Mouse (Mus musculus) CH12.LX (cell line): ENCODE data around the gene Alyref. TPM values are rescaled to one million over a fixed set of nuclear protein-coding genes. Genes with fewer than 3 reads are reported as not detected.
A peak's percentile ranks its signal among the peaks of the same experiment; 100 is the strongest.

Experiments used
- DNase-seq: peaks from one replicate; pipeline ENCODE4 v3.0.0-alpha.2; 2013; ENCODE audit errors: extremely low read depth
- H3K27ac ChIP-seq: 2 replicates; pipeline ENCODE4 v1.5.1; 2012; ENCODE audit warnings: low read depth, mild to moderate bottlenecking, control low read depth, moderate library complexity; ENCODE audit not compliant: insufficient read depth
- H3K27me3 ChIP-seq: replicated peaks from 2 replicates; pipeline ENCODE3; 2012; ENCODE audit warnings: inconsistent platforms
- H3K36me3 ChIP-seq, 2 experiments: replicated peaks in 1 of 2; 2 replicates each; pipeline versions ENCODE3 to v1.6.1; 2012; ENCODE audit warnings: inconsistent platforms in 1 of 2, low read length in 1 of 2, mild to moderate bottlenecking in 1 of 2, mixed read lengths in 1 of 2, moderate library complexity in 1 of 2; ENCODE audit not compliant: control insufficient read depth in 1 of 2, insufficient read depth in 1 of 2
- H3K4me1 ChIP-seq, 2 experiments: 2 replicates each; pipeline ENCODE4 v1.6.1; 2012; ENCODE audit warnings: inconsistent platforms in 1 of 2, moderate library complexity in 1 of 2; ENCODE audit not compliant: insufficient read depth in 2 of 2, control insufficient read depth in 1 of 2
- H3K4me2 ChIP-seq: 2 replicates; pipeline ENCODE4 v1.6.1; 2012; ENCODE audit warnings: low read depth, mild to moderate bottlenecking, control low read depth; ENCODE audit not compliant: poor library complexity, insufficient read depth, severe bottlenecking
- H3K4me3 ChIP-seq, 3 experiments: fragments of 150-350 bp in 1 of 3; sonication (generic) in 1 of 3; replicated peaks in 1 of 3; 2 replicates each; pipeline versions ENCODE3 to v1.5.1; 2011 to 2012; ENCODE audit warnings: low read depth in 2 of 3, low read length in 2 of 3, mild to moderate bottlenecking in 2 of 3, moderate library complexity in 2 of 3, control low read depth in 1 of 3, improper control_type of control experiment in 1 of 3, inconsistent platforms in 1 of 3, mixed read lengths in 1 of 3; ENCODE audit not compliant: poor library complexity in 1 of 3
- H3K79me2 ChIP-seq: replicated peaks from 2 replicates; pipeline ENCODE4 v1.6.1; 2012; ENCODE audit warnings: mild to moderate bottlenecking, moderate library complexity; ENCODE audit not compliant: control insufficient read depth, poor library complexity, insufficient read depth, severe bottlenecking; ENCODE audit errors: extremely low read depth
- H3K9ac ChIP-seq: 2 replicates; pipeline ENCODE4 v1.6.1; 2012; ENCODE audit warnings: low read depth, mild to moderate bottlenecking, control low read depth, moderate library complexity; ENCODE audit not compliant: insufficient read depth
- H3K9me3 ChIP-seq: replicated peaks from 2 replicates; pipeline ENCODE3; 2012; ENCODE audit warnings: low read length, inconsistent platforms, mixed read lengths
- BHLHE40 ChIP-seq: IDR thresholded peaks from 2 replicates; pipeline ENCODE4 v1.6.1; 2011; ENCODE audit warnings: mild to moderate bottlenecking, low read depth, low read length, improper control_type of control experiment
- ELF1 ChIP-seq: IDR thresholded peaks from 2 replicates; pipeline ENCODE4 v1.6.1; 2014; ENCODE audit warnings: low read depth, mild to moderate bottlenecking, inconsistent platforms, low read length, improper control_type of control experiment
- HCFC1 ChIP-seq: IDR thresholded peaks from 2 replicates; pipeline ENCODE4 v1.6.1; 2012; ENCODE audit warnings: low read depth, mild to moderate bottlenecking, inconsistent platforms, low read length, improper control_type of control experiment
- IRF4 ChIP-seq: IDR thresholded peaks from 2 replicates; pipeline ENCODE4 v1.6.1; 2014; ENCODE audit warnings: low read depth, mild to moderate bottlenecking, inconsistent platforms, low read length, improper control_type of control experiment
- KAT2A ChIP-seq: IDR thresholded peaks from 2 replicates; pipeline ENCODE4 v1.6.1; 2012; ENCODE audit warnings: low read length, improper control_type of control experiment, inconsistent platforms; ENCODE audit not compliant: insufficient replicate concordance
- MAFK ChIP-seq: IDR thresholded peaks from 2 replicates; pipeline ENCODE4 v1.6.1; 2011; ENCODE audit warnings: low read length, improper control_type of control experiment; ENCODE audit not compliant: insufficient replicate concordance
- MYC ChIP-seq: IDR thresholded peaks from 2 replicates; pipeline ENCODE4 v1.6.1; 2011; ENCODE audit warnings: low read depth, mild to moderate bottlenecking, improper control_type of control experiment, low read length
- NELFE ChIP-seq: IDR thresholded peaks from 2 replicates; pipeline ENCODE4 v1.6.1; 2011; ENCODE audit warnings: low read depth, low read length, improper control_type of control experiment
- POLR2A ChIP-seq: IDR thresholded peaks from 2 replicates; pipeline ENCODE4 v1.6.1; 2011; ENCODE audit warnings: low read depth, mild to moderate bottlenecking, improper control_type of control experiment, low read length
- RAD21 ChIP-seq: IDR thresholded peaks from 2 replicates; pipeline ENCODE4 v1.6.1; 2011; ENCODE audit warnings: low read depth, mild to moderate bottlenecking, low read length, improper control_type of control experiment, moderate library complexity
- TCF12 ChIP-seq: IDR thresholded peaks from 2 replicates; pipeline ENCODE4 v1.6.1; 2014; ENCODE audit warnings: low read depth, mild to moderate bottlenecking, inconsistent platforms, low read length, improper control_type of control experiment
- UBTF ChIP-seq: IDR thresholded peaks from 2 replicates; pipeline ENCODE4 v1.6.1; 2012; ENCODE audit warnings: low read depth, mild to moderate bottlenecking, inconsistent platforms, low read length, improper control_type of control experiment, moderate library complexity
- USF1 ChIP-seq: IDR thresholded peaks from 2 replicates; pipeline ENCODE4 v1.6.1; 2014; ENCODE audit warnings: low read depth, mild to moderate bottlenecking, inconsistent platforms, low read length, improper control_type of control experiment
- ZC3H11A ChIP-seq: IDR thresholded peaks from 2 replicates; pipeline ENCODE4 v1.6.1; 2012; ENCODE audit warnings: low read depth, mild to moderate bottlenecking, inconsistent platforms, low read length, improper control_type of control experiment
- dilution Hi-C: fragments of 300-500 bp; cut with MboI; formaldehyde crosslinking; loops from 2 replicates; pipeline ENCODE4 v1.14.3; 2020; ENCODE audit warnings: low sequenced_read_pairs; ENCODE audit not compliant: extremely low pct_unique_long_range_greater_than_20kb, extremely low pct_ligation_motif_present
- in situ Hi-C: fragments of 300-500 bp; cut with MboI; formaldehyde crosslinking; loops from 3 replicates; pipeline ENCODE4 v1.14.3; 2019; ENCODE audit warnings: low sequenced_read_pairs, low pct_ligation_motif_present, low pct_unique_long_range_greater_than_20kb, mixed read lengths
- polyA plus RNA-seq: library from polyadenylated mRNA; unstranded; fragments of >175 nt; gene quantifications from 2 replicates; pipeline ENCODE4 v1.2.1, GENCODE M21; 2012; ENCODE audit warnings: low read depth; ENCODE audit not compliant: insufficient read length
- total RNA-seq, 2 experiments: library from RNA; depleted of rRNA; stranded (reverse); fragments of 300-350 nt in 1 of 2; fragments of >200 nt in 1 of 2; gene quantifications; 2 replicates each; pipeline ENCODE4 v1.2.3; 2012 to 2014

The Alyref gene
- total and polyA plus RNA-seq, 3 experiments = 358 to 582 (median 451) TPM

GRCm38 (mm10) chr11:120547469-120547868, 50.7 kb downstream of the Alyref start:
- Histone ChIP-seq H3K36me3 (peaks cover 25 to 66% of the 10 kb centered on the region in 2 experiments), H3K27ac (no peak overlapping the region), H3K9ac (no peak overlapping the region), H3K4me3 (no peak overlapping the region), H3K79me2 (no peaks in the 10 kb centered on the region), H3K9me3 (no peaks in the 10 kb centered on the region), H3K4me1 (peaks cover 11 to 28% of the 10 kb centered on the region in 2 experiments), H3K4me2 (no peak overlapping the region), H3K27me3 (no peaks in the 10 kb centered on the region)
- dilution Hi-C loops = no loop called here
- peak; percentile 43 for DNase-seq
- TF ChIP-seq POLR2A = no peak
- TF ChIP-seq HCFC1 = peak; percentile 84
- TF ChIP-seq IRF4 = no peak
- in situ Hi-C loops = no loop called here

- H3K9me3 ChIP-seq = no peaks in the 10 kb centered on the region
- no peak overlapping the region for H3K9ac ChIP-seq
- H3K27ac ChIP-seq = no peak overlapping the region
- TF ChIP-seq UBTF = no peak
- TF ChIP-seq IRF4 = no peak
- no peak for TF ChIP-seq ELF1
- TF ChIP-seq MYC = no peak
- no peak for TF ChIP-seq HCFC1
- TF ChIP-seq MAFK = no peak
- no peak for TF ChIP-seq KAT2A
- no peak overlapping the region for H3K4me2 ChIP-seq
- no peak for DNase-seq
- H3K36me3 ChIP-seq = peaks cover 29 to 68% of the 10 kb centered on the region in 2 experiments
- in situ Hi-C loops = no loop called here
- peaks cover 11 to 28% of the 10 kb centered on the region in 2 experiments for H3K4me1 ChIP-seq
- H3K79me2 ChIP-seq = no peaks in the 10 kb centered on the region
- no peaks in the 10 kb centered on the region for H3K27me3 ChIP-seq
- no peak overlapping the region for H3K4me3 ChIP-seq
- dilution Hi-C loops = no loop called here
Measured at GRCm38 (mm10) chr11:120545964-120546363, 52.2 kb downstream of the Alyref start.

GRCm38 (mm10) chr11:120542376-120542775, 55.8 kb downstream of the Alyref start:
- in situ Hi-C loops = no loop called here
- dilution Hi-C loops = no loop called here
- H3K27me3 ChIP-seq = no peaks in the 10 kb centered on the region
- H3K4me2 ChIP-seq = no peak overlapping the region
- H3K9me3 ChIP-seq = no peaks in the 10 kb centered on the region
- no peak overlapping the region for H3K9ac ChIP-seq
- H3K4me3 ChIP-seq = no peak overlapping the region
- no peak for DNase-seq
- H3K79me2 ChIP-seq = no peaks in the 10 kb centered on the region
- H3K36me3 ChIP-seq = peaks cover 29 to 59% of the 10 kb centered on the region in 2 experiments
- no peak for TF ChIP-seq NELFE
- TF ChIP-seq RAD21 = no peak
- TF ChIP-seq ZC3H11A = no peak
- no peak for TF ChIP-seq BHLHE40
- no peak for TF ChIP-seq TCF12
- no peak for TF ChIP-seq UBTF
- no peak for TF ChIP-seq ELF1
- no peak for TF ChIP-seq USF1
- H3K4me1 ChIP-seq = peaks cover 16 to 26% of the 10 kb centered on the region in 2 experiments
- no peak overlapping the region for H3K27ac ChIP-seq

Other genes with a start within 250 kb of the Alyref start
Only the 20 nearest of the 35 such genes appear.
- 267 and 336 TPM in 2 replicates for gene Mrpl12, start 113.8 kb downstream of the Alyref start, total RNA-seq (2012; rRNA removed)
- 47.5 and 60.3 TPM in 2 replicates for gene Mrpl12, start 113.8 kb downstream of the Alyref start, total RNA-seq (2014; rRNA removed)
- 341 and 363 TPM in 2 replicates for gene Mrpl12, start 113.8 kb downstream of the Alyref start, polyA plus RNA-seq
- 32.9 and 48.5 TPM in 2 replicates for gene Slc25a10, start 106.5 kb downstream of the Alyref start, total RNA-seq (2012; rRNA removed)
- gene Slc25a10, start 106.5 kb downstream of the Alyref start, total RNA-seq (2014; rRNA removed) = 29.5 and 34.6 TPM in 2 replicates
- gene Slc25a10, start 106.5 kb downstream of the Alyref start, polyA plus RNA-seq = 43.4 and 45.9 TPM in 2 replicates
- 0.13 TPM in 1 of 2 replicates, not detected in the other for gene Gcgr, start 67.7 kb downstream of the Alyref start, total RNA-seq (2012; rRNA removed)
- 0.09 and 0.16 TPM in 2 replicates for gene Gcgr, start 67.7 kb downstream of the Alyref start, total RNA-seq (2014; rRNA removed)
- 0.20 TPM in 1 of 2 replicates, not detected in the other for gene Gcgr, start 67.7 kb downstream of the Alyref start, polyA plus RNA-seq
- 25.8 and 39.6 TPM in 2 replicates for gene Mcrip1, start 48.6 kb downstream of the Alyref start, total RNA-seq (2012; rRNA removed)
- 37.6 and 46.2 TPM in 2 replicates for gene Mcrip1, start 48.6 kb downstream of the Alyref start, total RNA-seq (2014; rRNA removed)
- 60.2 and 66.5 TPM in 2 replicates for gene Mcrip1, start 48.6 kb downstream of the Alyref start, polyA plus RNA-seq
- not detected in 2 replicates for gene Ppp1r27, start 47.2 kb downstream of the Alyref start, total RNA-seq (2012; rRNA removed)
- gene Ppp1r27, start 47.2 kb downstream of the Alyref start, total RNA-seq (2014; rRNA removed) = not detected in 2 replicates
- not detected in 2 replicates for gene Ppp1r27, start 47.2 kb downstream of the Alyref start, polyA plus RNA-seq
- 531 and 594 TPM in 2 replicates for gene P4hb, start 25.1 kb downstream of the Alyref start, total RNA-seq (2012; rRNA removed)
- 453 and 486 TPM in 2 replicates for gene P4hb, start 25.1 kb downstream of the Alyref start, total RNA-seq (2014; rRNA removed)
- gene P4hb, start 25.1 kb downstream of the Alyref start, polyA plus RNA-seq = 644 and 662 TPM in 2 replicates
- 417 and 467 TPM in 2 replicates for gene Arhgdia, start 16.7 kb downstream of the Alyref start, total RNA-seq (2012; rRNA removed)
- gene Arhgdia, start 16.7 kb downstream of the Alyref start, total RNA-seq (2014; rRNA removed) = 126 and 172 TPM in 2 replicates
- 957 and 958 TPM in 2 replicates for gene Arhgdia, start 16.7 kb downstream of the Alyref start, polyA plus RNA-seq
- 108 and 114 TPM in 2 replicates for gene Anapc11, start 56 bp upstream of the Alyref start, total RNA-seq (2012; rRNA removed)
- 51.7 and 57.0 TPM in 2 replicates for gene Anapc11, start 56 bp upstream of the Alyref start, total RNA-seq (2014; rRNA removed)
- gene Anapc11, start 56 bp upstream of the Alyref start, polyA plus RNA-seq = 142 and 145 TPM in 2 replicates
- 0.55 TPM in 1 of 2 replicates, not detected in the other for gene Npb, start 10.1 kb upstream of the Alyref start, total RNA-seq (2012; rRNA removed)
- not detected in 2 replicates for gene Npb, start 10.1 kb upstream of the Alyref start, total RNA-seq (2014; rRNA removed)
- 1.0 and 1.3 TPM in 2 replicates for gene Npb, start 10.1 kb upstream of the Alyref start, polyA plus RNA-seq
- 166 and 175 TPM in 2 replicates for gene Pcyt2, start 19.6 kb upstream of the Alyref start, total RNA-seq (2012; rRNA removed)
- 149 and 154 TPM in 2 replicates for gene Pcyt2, start 19.6 kb upstream of the Alyref start, total RNA-seq (2014; rRNA removed)
- gene Pcyt2, start 19.6 kb upstream of the Alyref start, polyA plus RNA-seq = 155 and 158 TPM in 2 replicates
- 75.2 and 87.1 TPM in 2 replicates for gene Sirt7, start 26.9 kb upstream of the Alyref start, total RNA-seq (2012; rRNA removed)
- 71.7 and 74.4 TPM in 2 replicates for gene Sirt7, start 26.9 kb upstream of the Alyref start, total RNA-seq (2014; rRNA removed)
- gene Sirt7, start 26.9 kb upstream of the Alyref start, polyA plus RNA-seq = 84.4 and 91.3 TPM in 2 replicates
- 26.4 and 29.3 TPM in 2 replicates for gene Mafg, start 35.2 kb upstream of the Alyref start, total RNA-seq (2012; rRNA removed)
- gene Mafg, start 35.2 kb upstream of the Alyref start, total RNA-seq (2014; rRNA removed) = 14.6 and 17.0 TPM in 2 replicates
- 62.1 and 63.7 TPM in 2 replicates for gene Mafg, start 35.2 kb upstream of the Alyref start, polyA plus RNA-seq
- 26.2 and 75.3 TPM in 2 replicates for gene Pycr1, start 45.4 kb upstream of the Alyref start, total RNA-seq (2012; rRNA removed)
- 18.3 and 21.0 TPM in 2 replicates for gene Pycr1, start 45.4 kb upstream of the Alyref start, total RNA-seq (2014; rRNA removed)
- 27.2 and 32.3 TPM in 2 replicates for gene Pycr1, start 45.4 kb upstream of the Alyref start, polyA plus RNA-seq
- 0.68 and 0.88 TPM in 2 replicates for gene Myadml2, start 49.8 kb upstream of the Alyref start, total RNA-seq (2012; rRNA removed)
- not detected in 2 replicates for gene Myadml2, start 49.8 kb upstream of the Alyref start, total RNA-seq (2014; rRNA removed)
- gene Myadml2, start 49.8 kb upstream of the Alyref start, polyA plus RNA-seq = not detected in 2 replicates
- not detected in 2 replicates for gene Notum, start 62.8 kb upstream of the Alyref start, total RNA-seq (2012; rRNA removed)
- not detected in 2 replicates for gene Notum, start 62.8 kb upstream of the Alyref start, total RNA-seq (2014; rRNA removed)
- not detected in 2 replicates for gene Notum, start 62.8 kb upstream of the Alyref start, polyA plus RNA-seq
- gene Aspscr1, start 74.6 kb upstream of the Alyref start, total RNA-seq (2012; rRNA removed) = 34.1 and 37.7 TPM in 2 replicates
- gene Aspscr1, start 74.6 kb upstream of the Alyref start, total RNA-seq (2014; rRNA removed) = 24.9 and 27.3 TPM in 2 replicates
- 62.4 and 69.9 TPM in 2 replicates for gene Aspscr1, start 74.6 kb upstream of the Alyref start, polyA plus RNA-seq
- gene Cenpx, start 115.4 kb upstream of the Alyref start, total RNA-seq (2012; rRNA removed) = 101 and 103 TPM in 2 replicates
- 72.3 and 76.5 TPM in 2 replicates for gene Cenpx, start 115.4 kb upstream of the Alyref start, total RNA-seq (2014; rRNA removed)
- 122 and 131 TPM in 2 replicates for gene Cenpx, start 115.4 kb upstream of the Alyref start, polyA plus RNA-seq
- 31.3 and 35.6 TPM in 2 replicates for gene Lrrc45, start 115.6 kb upstream of the Alyref start, total RNA-seq (2012; rRNA removed)
- gene Lrrc45, start 115.6 kb upstream of the Alyref start, total RNA-seq (2014; rRNA removed) = 11.7 and 12.9 TPM in 2 replicates
- 20.3 and 23.8 TPM in 2 replicates for gene Lrrc45, start 115.6 kb upstream of the Alyref start, polyA plus RNA-seq
- gene Rac3, start 123.1 kb upstream of the Alyref start, total RNA-seq (2012; rRNA removed) = 8.9 and 9.9 TPM in 2 replicates
- 2.9 and 3.4 TPM in 2 replicates for gene Rac3, start 123.1 kb upstream of the Alyref start, total RNA-seq (2014; rRNA removed)
- gene Rac3, start 123.1 kb upstream of the Alyref start, polyA plus RNA-seq = 5.5 and 8.3 TPM in 2 replicates
- 49.4 and 74.7 TPM in 2 replicates for gene Dcxr, start 128.9 kb upstream of the Alyref start, total RNA-seq (2012; rRNA removed)
- 24.1 and 24.8 TPM in 2 replicates for gene Dcxr, start 128.9 kb upstream of the Alyref start, total RNA-seq (2014; rRNA removed)
- 23.3 and 23.5 TPM in 2 replicates for gene Dcxr, start 128.9 kb upstream of the Alyref start, polyA plus RNA-seq